Mouse (Mus musculus) kidney, postnatal 36 days (tissue): ENCODE measurements around the gene Myh9.

Experiments used
- DNase-seq, 2 experiments: peaks; one replicate each; pipeline ENCODE4 v3.0.0; 2021 to 2022; ENCODE audit warnings: mixed read lengths in 2 of 2

Myh9 gene

DNA sequence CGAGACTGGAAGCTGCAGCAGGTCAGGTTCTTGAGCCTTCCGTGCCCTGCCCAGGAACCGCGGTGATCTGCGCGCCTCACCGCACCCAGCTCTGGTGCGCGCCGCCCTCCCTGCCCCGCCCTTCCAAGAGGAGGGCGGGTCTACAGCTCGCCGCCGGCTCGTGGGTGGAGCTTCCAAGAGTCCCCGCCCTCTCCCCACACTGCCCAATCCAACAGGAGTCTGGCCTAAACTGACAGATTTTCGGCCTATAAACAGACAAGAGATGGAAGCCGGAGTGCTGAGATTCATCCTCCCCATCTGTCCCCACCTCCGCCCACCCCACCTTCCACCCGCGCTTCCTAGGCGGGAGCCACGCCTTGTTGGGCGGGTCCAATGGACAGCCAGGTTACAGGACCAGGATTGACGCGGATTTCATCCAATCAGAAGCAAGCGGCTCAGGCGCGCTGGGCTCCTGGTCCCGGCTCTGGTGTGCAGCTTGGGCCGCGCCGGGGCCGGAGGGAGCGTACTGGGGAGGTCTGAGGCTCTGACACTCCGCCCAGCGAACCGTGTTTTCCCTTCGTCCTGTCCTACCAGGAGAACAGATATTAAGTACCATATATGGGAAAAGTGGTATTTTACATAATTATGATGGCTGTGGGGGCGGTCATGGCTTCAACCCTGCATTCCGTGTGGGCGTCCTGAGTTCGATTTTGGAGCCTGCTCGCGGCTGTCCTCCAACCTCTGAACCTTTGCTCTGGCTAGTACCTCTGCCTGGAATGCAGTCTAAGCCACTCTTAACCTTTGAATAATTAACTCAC is at the start of gene Myh9:
TSS of gene Myh9 (minus strand) at position 129 of the 797 bp plus-strand sequence.
- DNase-seq, result peak; percentile 100

GRCm38 (mm10) chr15:77891766-77892165 is 49.8 kb upstream of the Myh9 start:
- DNase-seq, result peak; percentile 59 to 79

DNA sequence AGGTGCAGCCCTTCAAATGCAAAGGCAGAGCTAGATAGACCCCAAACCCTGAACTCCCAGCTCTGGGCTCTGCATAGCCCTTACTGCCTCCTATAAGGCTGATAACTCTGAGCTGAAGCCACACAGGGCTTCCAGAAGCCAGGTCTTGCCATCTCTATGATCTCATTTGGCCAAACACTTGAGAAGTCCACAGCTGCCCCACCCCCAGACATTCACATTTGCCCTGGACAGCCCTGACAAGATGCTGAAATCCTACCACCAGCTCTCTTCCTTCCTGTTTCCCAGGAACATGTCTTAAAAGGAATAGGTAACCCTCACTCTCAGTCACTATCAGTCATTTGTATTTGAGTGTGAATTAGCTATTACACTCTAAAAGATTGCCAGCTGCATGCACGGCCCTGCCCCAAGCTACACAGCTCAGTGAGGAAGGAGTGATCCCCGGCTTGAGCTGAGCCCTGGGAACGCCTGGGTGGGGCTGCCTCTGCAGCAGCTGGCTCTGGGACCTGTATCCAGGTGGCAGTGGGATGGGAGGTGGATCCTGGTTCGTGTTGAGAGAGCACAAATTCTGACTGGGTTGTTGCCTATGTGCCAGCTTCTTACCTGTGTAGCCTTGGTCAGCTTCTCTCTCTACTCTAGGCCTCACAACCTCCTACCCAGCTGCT is 47.9 kb upstream of the Myh9 start:
- no peak for DNase-seq

GRCm38 (mm10) chr15:77888286-77888685 is 46.3 kb upstream of the Myh9 start:
- DNase-seq, result no peak

- DNase-seq, result no peak
Measured at GRCm38 (mm10) chr15:77887093-77887488, 45.1 kb upstream of the Myh9 start.

- peak in 1 of 2 experiments; percentile 40 for DNase-seq
Measured at GRCm38 (mm10) chr15:77886369-77887092, 44.6 kb upstream of the Myh9 start.

DNA sequence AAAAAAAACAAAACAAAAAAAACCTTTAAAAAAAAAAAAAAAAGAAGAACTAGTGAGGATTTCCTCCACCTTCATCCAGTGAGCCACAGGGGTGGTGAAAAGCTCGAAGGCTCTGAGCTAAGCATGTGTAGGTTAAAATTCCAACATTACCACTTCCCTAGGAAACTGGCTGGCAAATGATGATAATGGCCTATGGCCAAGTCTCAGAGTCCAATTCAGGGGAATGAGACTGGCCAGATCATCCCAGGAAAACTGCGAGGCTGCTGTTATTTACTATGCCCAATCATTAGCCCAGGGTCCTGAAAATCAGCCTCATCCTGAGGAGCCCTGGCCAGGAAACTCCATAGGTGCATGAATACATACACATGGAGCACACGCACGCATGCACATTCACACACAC is 44.0 kb upstream of the Myh9 start:
- peak; percentile 64 to 73 for DNase-seq

DNA sequence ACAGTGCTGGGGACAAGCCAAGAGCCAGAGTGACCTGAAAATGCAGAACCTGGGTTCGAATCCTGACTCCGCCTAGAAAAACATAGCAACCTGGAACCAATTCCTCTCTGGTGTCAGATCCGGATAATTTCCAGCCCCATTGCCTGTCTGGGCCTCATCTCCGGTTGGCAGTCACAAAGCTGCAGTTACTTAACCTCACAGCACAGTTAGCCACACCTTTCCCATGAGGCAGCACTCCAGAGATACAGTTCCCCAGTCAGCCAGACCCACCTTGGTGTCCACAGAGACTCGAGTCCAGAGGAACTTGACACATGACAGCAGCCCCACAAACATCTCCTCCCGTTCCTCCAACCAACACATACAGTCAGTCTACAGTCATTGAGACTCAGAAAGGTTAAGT is 43.2 kb upstream of the Myh9 start:
- no peak for DNase-seq

DNA sequence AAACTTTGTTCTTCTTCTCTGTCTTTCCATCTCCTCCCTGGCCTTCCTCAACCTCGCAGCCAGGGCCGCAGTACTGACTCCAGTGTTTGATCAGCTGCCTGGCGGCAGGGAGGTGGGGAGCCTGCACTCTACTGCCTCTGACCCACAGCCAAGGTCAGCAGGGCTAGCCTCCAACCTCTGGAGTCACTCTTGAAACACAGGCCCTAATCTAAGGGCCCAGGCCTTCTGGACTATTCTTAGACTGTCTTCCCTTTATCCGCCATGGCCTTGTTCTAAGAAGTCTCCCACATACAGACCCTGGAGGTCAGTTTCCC is 41.7 kb upstream of the Myh9 start:
- no peak for DNase-seq

DNA sequence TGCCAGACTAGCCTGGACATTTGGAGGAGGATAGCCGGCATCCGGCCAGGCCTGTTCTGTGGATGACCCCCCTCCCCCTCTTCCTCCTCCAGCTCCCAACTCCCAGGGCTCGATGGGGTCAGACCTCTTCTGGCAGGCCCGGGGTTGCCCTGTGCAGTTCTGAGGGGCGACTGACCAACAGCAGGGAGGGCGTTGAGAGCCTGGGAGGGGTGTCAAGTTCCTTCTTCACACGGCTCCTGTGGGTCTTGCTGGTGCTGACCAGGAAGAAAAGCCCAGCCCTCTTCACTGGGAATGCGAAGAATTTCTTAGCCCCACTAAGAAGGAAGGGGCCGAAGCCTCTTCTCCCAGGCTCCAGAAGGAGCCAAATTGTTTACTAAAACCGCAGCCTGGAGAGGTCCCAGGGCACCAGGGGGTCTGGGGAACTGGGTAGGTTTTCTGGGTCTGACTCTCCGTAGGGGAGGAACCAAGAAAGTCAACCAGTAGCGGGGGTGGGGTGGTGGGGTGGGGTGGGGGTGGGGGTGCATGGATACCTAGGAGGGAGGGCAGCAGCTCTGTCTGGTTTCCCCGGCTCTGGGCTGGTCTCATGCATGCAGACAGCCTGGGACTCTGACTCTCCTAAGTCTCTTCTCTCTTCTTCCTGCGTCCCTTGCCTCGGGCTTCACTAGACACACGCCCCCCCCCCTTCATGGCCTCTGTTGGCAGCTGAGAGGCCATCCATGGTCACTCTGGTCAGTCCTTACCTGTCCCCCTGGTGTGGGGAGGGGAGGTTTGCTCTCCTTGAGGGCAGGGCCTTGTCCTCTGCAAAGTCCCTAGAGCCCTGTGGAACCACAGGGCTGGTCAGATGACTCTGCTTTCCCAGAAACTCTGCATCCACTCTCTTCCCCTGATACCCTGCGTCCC is 41.1 kb upstream of the Myh9 start:
- peak; percentile 64 to 67 for DNase-seq

DNA sequence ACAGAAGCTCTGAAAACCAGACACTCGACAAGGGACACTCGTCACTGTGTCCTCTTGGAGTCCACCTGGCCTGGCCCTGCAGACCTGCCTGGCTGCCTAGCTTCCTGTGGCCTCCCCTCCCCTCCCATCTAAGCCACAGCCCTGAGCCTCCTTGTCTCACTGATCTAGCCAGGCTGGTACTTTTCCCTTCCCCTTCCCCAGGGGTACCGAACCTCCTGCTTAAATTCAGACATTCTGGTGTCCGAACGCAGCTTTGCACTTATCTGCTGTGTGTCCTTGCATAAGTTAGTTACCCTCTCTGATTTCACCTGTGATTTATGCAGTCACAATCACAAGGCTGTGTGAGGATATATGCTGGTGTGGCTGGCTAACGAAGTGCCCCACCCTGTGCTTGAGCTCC is 40.3 kb upstream of the Myh9 start:
- no peak for DNase-seq

DNA sequence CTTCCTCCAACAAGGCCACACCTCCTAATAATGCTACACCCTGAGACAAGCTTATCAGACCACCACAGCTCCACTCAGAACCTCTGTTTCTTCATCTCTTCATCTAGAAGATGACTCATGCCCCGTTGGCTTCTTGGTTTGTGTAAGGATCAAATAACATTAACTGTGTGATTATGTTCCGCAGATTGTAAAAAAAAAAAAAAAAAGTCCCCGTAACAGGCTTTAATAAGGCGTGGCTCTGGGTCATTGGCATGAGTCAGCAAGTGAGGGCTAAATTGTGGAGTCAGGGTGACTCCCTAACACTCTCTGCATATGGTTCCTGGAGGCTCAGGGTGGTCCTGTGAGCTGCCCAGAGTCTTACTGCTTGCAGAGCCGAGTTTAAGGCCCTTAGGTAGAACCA is 39.7 kb upstream of the Myh9 start:
- no peak for DNase-seq

- DNase-seq, result no peak
Measured at GRCm38 (mm10) chr15:77880738-77881137, 38.8 kb upstream of the Myh9 start.

GRCm38 (mm10) chr15:77879756-77880155 is 37.8 kb upstream of the Myh9 start:
- DNase-seq, result no peak

GRCm38 (mm10) chr15:77877209-77877608 is 35.2 kb upstream of the Myh9 start:
- no peak for DNase-seq

DNA sequence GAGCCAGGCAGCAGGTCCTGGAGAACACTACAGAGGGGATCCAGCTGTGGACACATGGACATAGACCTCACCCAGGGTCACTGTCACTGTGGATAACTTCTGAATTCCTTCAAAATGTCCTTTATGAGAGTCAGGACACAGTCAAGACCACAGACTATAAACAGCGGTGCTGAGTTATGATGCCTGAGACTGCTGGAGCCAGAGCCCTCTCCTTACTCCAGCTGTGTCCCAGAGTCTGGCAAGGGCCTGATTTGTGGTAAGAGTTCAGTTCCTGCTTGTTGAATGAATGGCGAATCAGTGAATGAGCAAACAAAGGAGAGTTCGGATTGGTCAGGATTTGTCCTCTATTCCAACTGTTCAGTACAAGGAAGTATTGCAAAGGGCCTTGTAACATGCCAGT is 34.7 kb upstream of the Myh9 start:
- peak; percentile 46 to 67 for DNase-seq

DNA sequence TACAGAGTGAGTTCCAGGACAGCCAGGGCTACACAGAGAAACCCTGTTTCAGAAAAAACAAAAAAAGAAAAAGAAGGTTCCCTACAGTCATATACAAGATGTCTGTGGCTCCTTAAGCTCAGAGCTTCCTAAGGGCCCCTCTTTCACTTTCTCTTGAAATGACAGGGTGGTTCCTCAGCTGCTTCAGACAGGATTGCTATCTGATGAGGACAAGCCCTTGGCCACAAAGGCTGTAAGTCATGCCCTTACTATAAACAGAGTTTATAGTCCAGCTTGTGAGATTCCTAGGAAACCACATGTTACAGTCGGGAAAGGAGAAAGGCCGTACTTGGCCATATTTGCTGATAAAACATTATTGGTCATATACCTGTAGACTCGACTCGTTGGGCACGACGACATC is 34.0 kb upstream of the Myh9 start:
- DNase-seq, result no peak

DNA sequence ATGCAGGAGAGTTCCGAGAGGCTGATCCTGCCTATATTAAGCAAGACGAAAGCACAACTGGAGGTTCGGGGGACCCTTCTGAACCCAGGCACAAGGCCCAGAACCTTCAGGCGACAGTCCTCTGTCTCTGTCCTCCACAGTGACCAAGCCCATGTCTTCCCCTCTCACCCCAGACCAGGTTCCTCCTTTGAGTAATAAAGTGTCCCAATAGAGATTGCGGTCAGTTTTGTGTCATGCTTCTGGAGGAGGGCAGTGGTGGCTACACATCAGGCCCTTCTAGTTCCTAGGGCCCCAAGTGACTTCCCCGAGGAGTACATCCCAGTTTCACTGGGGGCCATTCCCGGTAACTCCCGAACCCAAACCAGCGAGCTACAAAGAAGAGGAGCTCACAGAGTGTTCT is 32.8 kb upstream of the Myh9 start:
- no peak for DNase-seq

DNA sequence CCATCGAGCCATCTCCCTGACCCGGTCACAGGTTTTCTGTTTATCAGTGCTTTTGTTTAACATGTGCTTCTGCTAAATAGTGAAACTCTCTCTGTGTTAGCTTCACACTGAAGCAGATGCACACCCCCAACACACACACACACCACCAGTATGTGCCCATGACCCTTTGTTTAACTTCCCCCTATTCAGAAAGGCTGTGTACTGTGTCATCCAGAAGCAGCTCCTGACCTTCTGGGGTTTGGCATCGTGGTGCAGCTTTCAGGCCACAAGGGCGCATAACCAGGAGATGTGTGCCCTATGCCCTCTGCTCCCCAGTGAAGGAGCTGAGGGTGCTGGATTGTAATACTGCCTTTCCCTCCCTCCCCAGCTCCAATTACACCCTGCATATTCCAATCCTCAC is 32.3 kb upstream of the Myh9 start:
- no peak for DNase-seq

GRCm38 (mm10) chr15:77873564-77873963 is 31.6 kb upstream of the Myh9 start:
- peak; percentile 70 to 77 for DNase-seq

GRCm38 (mm10) chr15:77872996-77873395 is 31.0 kb upstream of the Myh9 start:
- no peak for DNase-seq

GRCm38 (mm10) chr15:77868340-77868739 is 26.4 kb upstream of the Myh9 start:
- no peak for DNase-seq
